Mouse (Mus musculus) brown adipose tissue, adult 24 weeks (tissue): Measurements from ENCODE around the gene Pnpla7. TPM values are rescaled to one million over a fixed set of nuclear protein-coding genes. Genes with fewer than 3 reads are reported as not detected.
"Not testable (repeated sequence)": the region's sequence is repeated elsewhere in the genome, so short reads cannot be mapped to it uniquely, and the experiment has no call there.

ENCODE experiments used
- H3K27ac ChIP-seq: fragments of 200-500 bp; replicated peaks from 2 replicates; pipeline ENCODE4 v1.5.1; 2012; ENCODE audit warnings: low read depth, mild to moderate bottlenecking, low read length
- H3K4me1 ChIP-seq: fragments of 200-500 bp; 2 replicates; pipeline ENCODE4 v1.6.1; 2012; ENCODE audit warnings: low read length, mixed read lengths; ENCODE audit not compliant: control insufficient read depth, insufficient read depth, insufficient read length
- H3K4me3 ChIP-seq: fragments of 200-500 bp; 2 replicates; pipeline ENCODE4 v1.5.1; 2012; ENCODE audit warnings: low read depth, mild to moderate bottlenecking, low read length, moderate library complexity; ENCODE audit not compliant: insufficient read depth
- polyA plus RNA-seq: library from polyadenylated mRNA; stranded (reverse); fragments of >200 nt; gene quantifications from 2 replicates; pipeline ENCODE4 v1.2.4, GENCODE M21; 2012; ENCODE audit not compliant: missing spikeins, insufficient read depth, insufficient read length

Gene Pnpla7
- 7.8 and 12.2 TPM in 2 replicates for polyA plus RNA-seq

GRCm38 (mm10) chr2:24975704-24976297 lies at the start of gene Pnpla7:
Gene Pnpla7 (plus strand): TSS chr2:24976033.
- Histone ChIP-seq H3K4me3 (peak within 1 kb of the TSS; percentile 81), H3K4me1 (peaks cover 6% of the 10 kb centered on the region; the same call in 1 of the 2 replicates), H3K27ac (peak within 1 kb of the TSS; percentile 66)

- peaks cover 9% of the 10 kb centered on the region; the same call in 1 of the 2 replicates for H3K4me1 ChIP-seq
- no peak overlapping the region for H3K4me3 ChIP-seq
- H3K27ac ChIP-seq = no peak overlapping the region
Measured at GRCm38 (mm10) chr2:24926345-24926964, 49.4 kb upstream of the Pnpla7 start.

- Histone ChIP-seq H3K27ac (no peak overlapping the region), H3K4me1 (peaks cover 9% of the 10 kb centered on the region; the same call in 1 of the 2 replicates)
Measured at GRCm38 (mm10) chr2:24926965-24927358, 48.9 kb upstream of the Pnpla7 start.

GRCm38 (mm10) chr2:24927810-24928479 lies 47.9 kb upstream of the Pnpla7 start:
- H3K4me3 ChIP-seq = no peak overlapping the region
- 0 out of 2 replicates have a peak overlapping the region, but pooled peaks have one; percentile 21 for H3K27ac ChIP-seq
- peaks cover 9% of the 10 kb centered on the region; the same call in 1 of the 2 replicates for H3K4me1 ChIP-seq

More at GRCm38 (mm10) chr2:24926965-24927358, 48.9 kb upstream of the Pnpla7 start:
- no peak overlapping the region for H3K4me3 ChIP-seq

DNA sequence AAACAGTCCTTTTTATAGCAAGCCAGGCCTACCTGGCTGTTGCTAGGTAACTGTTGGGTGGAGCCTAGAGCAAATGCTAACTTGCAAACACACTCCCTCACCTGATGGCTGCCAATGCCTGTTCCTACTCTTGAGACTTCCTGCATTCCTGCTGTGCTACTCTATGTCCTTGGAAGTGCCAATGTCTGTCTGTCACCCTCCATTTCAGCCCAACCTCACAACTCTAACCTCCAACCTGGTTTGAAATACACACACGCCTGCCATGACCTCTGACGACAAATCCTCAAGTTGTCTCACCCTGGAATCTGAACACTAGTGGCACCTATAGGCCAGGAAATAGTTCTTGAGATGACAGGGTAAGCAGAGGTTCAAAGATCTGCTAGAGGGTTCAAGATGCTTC lies 46.7 kb upstream of the Pnpla7 start:
- Histone ChIP-seq H3K27ac (no peak overlapping the region), H3K4me3 (no peak overlapping the region)

GRCm38 (mm10) chr2:24929593-24929992 lies 46.2 kb upstream of the Pnpla7 start:
- Histone ChIP-seq H3K4me1 (peaks cover 12% of the 10 kb centered on the region; the same call in 1 of the 2 replicates), H3K4me3 (no peak overlapping the region), H3K27ac (no peak overlapping the region)

More for the DNA sequence above, 46.7 kb upstream of the Pnpla7 start:
- peaks cover 9% of the 10 kb centered on the region; the same call in 1 of the 2 replicates for H3K4me1 ChIP-seq

DNA sequence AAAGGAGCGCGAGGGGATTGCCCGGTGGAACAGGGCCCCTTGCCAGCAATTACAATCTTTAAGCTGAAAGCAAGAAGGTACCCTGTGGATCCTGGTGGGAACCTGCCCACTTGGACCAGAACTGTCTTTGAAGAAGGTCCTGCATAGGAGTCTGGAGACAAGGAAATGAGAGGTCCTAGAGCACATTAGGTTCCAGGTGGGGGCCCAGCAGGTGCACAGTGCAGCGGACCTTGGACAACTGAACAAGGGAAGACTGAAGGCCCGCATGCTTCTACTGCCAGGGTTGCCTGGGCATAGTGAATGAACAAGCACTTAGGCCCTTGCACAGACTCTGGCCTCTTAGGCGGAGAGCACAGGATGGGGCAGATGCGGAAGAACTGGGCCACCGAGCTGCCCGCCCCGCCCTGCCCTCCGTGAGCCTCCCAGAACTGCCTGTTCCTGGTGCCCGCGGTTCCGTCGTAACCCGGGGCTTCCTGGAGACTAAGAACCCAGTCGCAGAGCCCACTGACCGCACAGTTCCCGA lies 41.3 kb upstream of the Pnpla7 start:
- Histone ChIP-seq H3K27ac (peak overlapping the region; percentile 35; the same call in 1 of the 2 replicates), H3K4me3 (peak overlapping the region; percentile 86), H3K4me1 (peaks cover 7% of the 10 kb centered on the region)

GRCm38 (mm10) chr2:24935057-24935796 lies 40.6 kb upstream of the Pnpla7 start, which contains the start of gene Arrdc1:
Gene Arrdc1 (minus strand): TSS chr2:24935252.
- Histone ChIP-seq H3K27ac (peak within 1 kb of the TSS; percentile 35; the same call in 1 of the 2 replicates), H3K4me3 (peak within 1 kb of the TSS; percentile 86), H3K4me1 (peaks cover 7% of the 10 kb centered on the region)

GRCm38 (mm10) chr2:24942092-24942491 lies 33.7 kb upstream of the Pnpla7 start:
- H3K4me3 ChIP-seq = no peak overlapping the region
- no peaks in the 10 kb centered on the region for H3K4me1 ChIP-seq
- H3K27ac ChIP-seq = no peak overlapping the region

DNA sequence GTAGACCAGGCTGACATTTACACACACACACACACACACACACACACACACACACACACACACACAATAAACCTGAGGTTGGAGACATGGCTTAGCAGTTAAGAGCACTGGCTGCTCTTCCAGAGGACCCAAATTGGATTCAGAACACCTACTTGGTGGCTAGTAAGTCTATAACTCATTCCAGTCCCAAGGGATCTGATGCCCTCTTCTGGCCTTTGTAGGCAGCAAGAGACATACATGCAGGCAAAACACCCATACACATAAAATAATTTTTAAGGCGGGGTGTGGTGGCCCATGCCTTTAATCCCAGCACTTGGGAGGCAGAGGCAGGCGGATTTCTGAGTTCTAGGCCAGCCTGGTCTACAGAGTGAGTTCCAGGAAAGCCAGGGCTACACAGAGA lies 31.5 kb upstream of the Pnpla7 start:
- H3K4me3 ChIP-seq, H3K27ac ChIP-seq, H3K4me1 ChIP-seq: not testable (repeated sequence)

DNA sequence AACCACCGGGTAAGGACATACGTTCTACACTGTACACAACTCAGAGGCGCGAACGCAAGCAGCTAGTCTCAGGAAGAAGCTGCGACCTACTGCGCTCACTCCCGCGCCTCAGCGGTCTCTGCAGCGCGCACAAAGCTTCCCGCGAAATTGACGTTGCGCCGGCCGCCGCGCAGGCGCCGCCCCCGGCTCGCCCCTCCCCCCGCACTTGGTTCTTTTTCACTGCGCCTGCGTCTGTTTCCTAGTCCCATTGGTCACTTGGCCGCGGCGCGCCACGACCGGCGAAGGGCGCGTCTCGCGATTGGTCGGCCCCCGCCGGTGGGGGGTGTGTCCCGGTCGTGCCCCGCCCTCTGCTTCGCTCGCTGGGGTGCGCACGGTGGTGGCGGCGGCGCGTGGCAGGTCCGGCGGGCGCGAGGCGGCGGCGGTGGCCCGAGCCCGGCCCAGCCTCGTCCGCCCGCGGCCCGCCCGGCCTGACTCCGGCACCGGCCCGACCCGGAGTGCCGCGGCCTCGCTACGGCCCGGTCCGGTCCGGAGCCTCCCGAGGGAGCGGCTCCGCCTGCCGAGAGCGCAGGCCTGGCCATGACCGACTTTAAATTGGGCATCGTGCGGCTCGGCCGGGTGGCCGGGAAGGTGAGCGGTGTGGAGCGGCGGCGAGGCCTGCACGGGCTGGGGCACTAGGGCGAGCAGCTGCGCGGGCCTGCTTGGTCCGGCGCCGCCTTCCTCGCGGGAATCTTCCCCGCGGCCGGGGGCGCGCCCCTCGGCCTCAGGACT lies 26.2 kb upstream of the Pnpla7 start, which contains the start of gene Zmynd19:
Gene Zmynd19, plus strand, starts transcription at position 372 of the 768 bp plus-strand sequence.
- H3K27ac ChIP-seq = no peak within 1 kb of the TSS
- 0 out of 2 replicates have a peak, but pooled peaks cover 2% of the 10 kb centered on the region for H3K4me1 ChIP-seq
- H3K4me3 ChIP-seq = peak within 1 kb of the TSS; percentile 82

DNA sequence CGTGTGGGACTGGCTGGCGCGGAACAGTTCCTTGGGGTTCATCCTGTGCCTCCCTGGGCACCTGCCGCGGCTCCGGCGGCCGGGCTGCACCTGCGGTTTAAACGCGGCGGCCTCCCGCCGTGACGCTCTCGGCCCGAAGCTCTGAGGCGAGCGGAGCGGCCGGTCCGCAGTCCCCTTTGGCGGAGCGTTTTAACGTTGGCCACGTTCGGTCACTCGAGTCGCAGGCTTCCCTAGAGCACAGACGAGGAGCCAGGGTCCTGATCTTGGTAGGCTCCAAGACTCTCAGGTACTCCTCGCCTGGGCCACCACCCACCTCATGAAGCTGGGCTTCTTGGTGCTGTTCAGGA lies 25.7 kb upstream of the Pnpla7 start:
- Histone ChIP-seq H3K4me3 (peak overlapping the region; percentile 82), H3K27ac (no peak overlapping the region), H3K4me1 (0 out of 2 replicates have a peak, but pooled peaks cover 2% of the 10 kb centered on the region)

DNA sequence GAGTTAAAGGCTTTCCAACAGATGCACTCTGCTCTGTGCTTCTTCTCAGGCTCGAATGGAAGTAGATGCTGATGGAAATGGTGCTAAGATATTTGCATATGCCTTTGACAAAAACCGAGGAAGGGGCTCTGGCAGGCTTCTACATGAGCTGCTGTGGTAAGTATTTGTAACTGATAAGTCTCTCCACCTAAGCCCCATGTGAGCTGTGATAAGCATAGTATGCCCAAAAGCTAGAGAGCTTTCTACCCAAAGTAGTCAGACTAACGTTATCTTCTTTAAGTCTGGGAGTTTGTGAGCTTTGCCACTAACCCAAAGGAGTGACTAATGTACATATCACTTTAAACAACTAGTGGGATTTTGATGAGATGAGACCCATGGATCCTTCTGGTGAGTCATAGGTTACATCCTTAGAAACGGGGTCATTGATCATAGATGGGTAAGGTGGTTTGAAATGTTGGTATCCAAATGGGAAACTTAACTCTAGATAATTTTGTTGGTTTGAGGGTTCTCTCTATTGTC lies 23.2 kb upstream of the Pnpla7 start:
- Histone ChIP-seq H3K4me3 (no peak overlapping the region), H3K4me1 (0 out of 2 replicates have a peak, but pooled peaks cover 2% of the 10 kb centered on the region)

DNA sequence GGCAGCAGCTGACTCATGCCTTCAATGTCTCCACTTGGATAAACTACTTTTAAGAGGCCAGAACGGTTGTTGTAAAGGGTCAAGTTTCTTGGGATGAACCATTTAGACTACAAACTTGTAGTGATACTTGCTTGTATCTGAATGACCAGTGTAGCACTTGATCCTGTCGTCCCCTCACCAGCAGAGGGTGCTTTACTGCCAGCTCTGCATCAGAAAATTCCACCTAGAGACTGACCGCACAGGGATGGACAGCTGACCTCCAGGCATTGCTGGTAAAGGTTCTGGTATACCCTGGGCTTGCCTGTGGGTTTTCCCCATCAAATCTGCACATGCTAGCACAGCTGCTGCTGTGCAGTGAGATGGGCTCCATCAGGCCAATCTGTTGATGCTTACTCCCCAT lies 14.9 kb upstream of the Pnpla7 start:
- Histone ChIP-seq H3K27ac (no peak overlapping the region), H3K4me3 (no peak overlapping the region), H3K4me1 (peaks cover 5% of the 10 kb centered on the region; the same call in 1 of the 2 replicates)

More for the DNA sequence above, 23.2 kb upstream of the Pnpla7 start:
- H3K27ac ChIP-seq = no peak overlapping the region
